Mouse (Mus musculus): ENCODE data around the gene Nckap5. TPM values are rescaled to one million over a fixed set of nuclear protein-coding genes. Genes with fewer than 3 reads are reported as not detected.

Nckap5 gene
- polyA plus RNA-seq, 1 experiment from 2014 or later, result 22.1 TPM

- no peak overlapping the region for H3K4me3 ChIP-seq
- H3K27ac ChIP-seq, result no peak overlapping the region
- 93% methylated on average over 6 of the region's 6 CpGs for WGBS
- H3K4me1 ChIP-seq, result no peaks in the 10 kb centered on the region
- ATAC-seq, result no peak
- no peak overlapping the region for H3K9ac ChIP-seq
- no peaks in the 10 kb centered on the region for H3K36me3 ChIP-seq (ENCODE audit: poor library complexity, severe bottlenecking)
- no peaks in the 10 kb centered on the region for H3K9me3 ChIP-seq (replicated peaks)
- H3K4me2 ChIP-seq, result no peak overlapping the region
- no peaks in the 10 kb centered on the region for H3K27me3 ChIP-seq
Measured at GRCm38 (mm10) chr1:126159287-126159686, 671.3 kb downstream of the Nckap5 start.

- Histone ChIP-seq H3K36me3 (ENCODE audit: poor library complexity, severe bottlenecking) (no peaks in the 10 kb centered on the region), H3K4me1 (0 out of 2 replicates have a peak, but pooled peaks cover 8% of the 10 kb centered on the region), H3K9me3 (replicated peaks) (no peaks in the 10 kb centered on the region), H3K9ac (no peak overlapping the region), H3K27me3 (no peaks in the 10 kb centered on the region), H3K4me2 (no peak overlapping the region), H3K4me3 (no peak overlapping the region), H3K27ac (no peak overlapping the region)
- ATAC-seq, result no peak
- 74% methylated on average over 5 of the region's 5 CpGs for WGBS
Measured at GRCm38 (mm10) chr1:126155816-126156215, 674.8 kb downstream of the Nckap5 start.

- peak; percentile 80 for ATAC-seq
- H3K36me3 ChIP-seq (ENCODE audit: poor library complexity, severe bottlenecking), result no peaks in the 10 kb centered on the region
- H3K9ac ChIP-seq, result no peak overlapping the region
- 0 out of 2 replicates have a peak, but pooled peaks cover 8% of the 10 kb centered on the region for H3K4me1 ChIP-seq
- H3K27ac ChIP-seq, result peak overlapping the region; percentile 72
- H3K4me2 ChIP-seq, result no peak overlapping the region
- 74% methylated on average over 6 of the region's 6 CpGs for WGBS
- no peaks in the 10 kb centered on the region for H3K9me3 ChIP-seq (replicated peaks)
- no peaks in the 10 kb centered on the region for H3K27me3 ChIP-seq
- H3K4me3 ChIP-seq, result no peak overlapping the region
Measured at GRCm38 (mm10) chr1:126153516-126154234, 676.9 kb downstream of the Nckap5 start.

GRCm38 (mm10) chr1:126152217-126152616 is 678.4 kb downstream of the Nckap5 start:
- Histone ChIP-seq H3K9me3 (replicated peaks) (no peaks in the 10 kb centered on the region), H3K9ac (no peak overlapping the region), H3K4me3 (no peak overlapping the region), H3K36me3 (ENCODE audit: poor library complexity, severe bottlenecking) (no peaks in the 10 kb centered on the region), H3K4me1 (0 out of 2 replicates have a peak, but pooled peaks cover 8% of the 10 kb centered on the region), H3K4me2 (no peak overlapping the region), H3K27ac (no peak overlapping the region), H3K27me3 (no peaks in the 10 kb centered on the region)
- peak; percentile 12; the same call in 1 of the 2 replicates for ATAC-seq
- 83% methylated on average over 6 of the region's 6 CpGs for WGBS

- no peak overlapping the region for H3K4me3 ChIP-seq
- H3K27me3 ChIP-seq, result no peaks in the 10 kb centered on the region
- no peaks in the 10 kb centered on the region for H3K9me3 ChIP-seq (replicated peaks)
- ATAC-seq, result no peak
- 0 out of 2 replicates have a peak, but pooled peaks cover 8% of the 10 kb centered on the region for H3K4me1 ChIP-seq
- no peak overlapping the region for H3K27ac ChIP-seq
- H3K36me3 ChIP-seq (ENCODE audit: poor library complexity, severe bottlenecking), result no peaks in the 10 kb centered on the region
- H3K9ac ChIP-seq, result no peak overlapping the region
- no peak overlapping the region for H3K4me2 ChIP-seq
Measured at GRCm38 (mm10) chr1:126149966-126150365, 680.6 kb downstream of the Nckap5 start.

GRCm38 (mm10) chr1:126135717-126136116 is 694.9 kb downstream of the Nckap5 start:
- no peak overlapping the region for H3K4me2 ChIP-seq
- no peaks in the 10 kb centered on the region for H3K36me3 ChIP-seq (ENCODE audit: poor library complexity, severe bottlenecking)
- H3K9ac ChIP-seq, result no peak overlapping the region
- no peak for ATAC-seq
- H3K9me3 ChIP-seq (replicated peaks), result no peaks in the 10 kb centered on the region
- H3K27ac ChIP-seq, result no peak overlapping the region
- H3K27me3 ChIP-seq, result no peaks in the 10 kb centered on the region
- WGBS, result 81% methylated on average over 3 of the region's 3 CpGs
- no peak overlapping the region for H3K4me3 ChIP-seq
- no peaks in the 10 kb centered on the region for H3K4me1 ChIP-seq

- Histone ChIP-seq H3K9ac (no peak overlapping the region), H3K4me3 (no peak overlapping the region), H3K27ac (no peak overlapping the region), H3K9me3 (replicated peaks) (no peaks in the 10 kb centered on the region), H3K4me1 (peaks cover 8% of the 10 kb centered on the region), H3K36me3 (ENCODE audit: poor library complexity, severe bottlenecking) (no peaks in the 10 kb centered on the region), H3K27me3 (no peaks in the 10 kb centered on the region), H3K4me2 (no peak overlapping the region)
- 93% methylated on average over 2 of the region's 2 CpGs for WGBS
- ATAC-seq, result no peak
Measured at GRCm38 (mm10) chr1:126132316-126132715, 698.3 kb downstream of the Nckap5 start.

- no peak overlapping the region for H3K27ac ChIP-seq
- no peak overlapping the region for H3K4me2 ChIP-seq
- H3K9me3 ChIP-seq (replicated peaks), result no peaks in the 10 kb centered on the region
- H3K4me1 ChIP-seq, result peaks cover 8% of the 10 kb centered on the region
- H3K4me3 ChIP-seq, result no peak overlapping the region
- H3K27me3 ChIP-seq, result no peaks in the 10 kb centered on the region
- no peaks in the 10 kb centered on the region for H3K36me3 ChIP-seq (ENCODE audit: poor library complexity, severe bottlenecking)
- ATAC-seq, result no peak
- WGBS, result 20% methylated on average over 1 of the region's 1 CpGs
- no peak overlapping the region for H3K9ac ChIP-seq
Measured at GRCm38 (mm10) chr1:126129129-126129528, 701.5 kb downstream of the Nckap5 start.

GRCm38 (mm10) chr1:126123111-126123510 is 707.5 kb downstream of the Nckap5 start:
- WGBS, result 66% methylated on average over 5 of the region's 5 CpGs

GRCm38 (mm10) chr1:126120506-126120905 is 710.1 kb downstream of the Nckap5 start:
- no peak overlapping the region for H3K4me3 ChIP-seq
- no peak overlapping the region for H3K4me2 ChIP-seq
- H3K4me1 ChIP-seq, result peaks cover 10% of the 10 kb centered on the region
- ATAC-seq, result 0 out of 2 replicates have a peak, but pooled peaks have one; percentile 41
- no peaks in the 10 kb centered on the region for H3K9me3 ChIP-seq (replicated peaks)
- 13% methylated on average over 8 of the region's 8 CpGs for WGBS
- no peak overlapping the region for H3K9ac ChIP-seq
- H3K27ac ChIP-seq, result no peak overlapping the region
- H3K36me3 ChIP-seq (ENCODE audit: poor library complexity, severe bottlenecking), result 0 out of 2 replicates have a peak, but pooled peaks cover 6% of the 10 kb centered on the region
- H3K27me3 ChIP-seq, result no peaks in the 10 kb centered on the region

More at GRCm38 (mm10) chr1:126123111-126123510, 707.5 kb downstream of the Nckap5 start:
- Histone ChIP-seq H3K36me3 (ENCODE audit: poor library complexity, severe bottlenecking) (0 out of 2 replicates have a peak, but pooled peaks cover 6% of the 10 kb centered on the region), H3K9me3 (replicated peaks) (no peaks in the 10 kb centered on the region), H3K4me2 (no peak overlapping the region), H3K9ac (no peak overlapping the region), H3K27ac (no peak overlapping the region), H3K4me1 (peaks cover 10% of the 10 kb centered on the region), H3K4me3 (no peak overlapping the region), H3K27me3 (no peaks in the 10 kb centered on the region)
- no peak for ATAC-seq

GRCm38 (mm10) chr1:126116034-126116433 is 714.6 kb downstream of the Nckap5 start:
- H3K4me3 ChIP-seq, result no peak overlapping the region
- H3K27me3 ChIP-seq, result no peaks in the 10 kb centered on the region
- no peak overlapping the region for H3K9ac ChIP-seq
- no peaks in the 10 kb centered on the region for H3K36me3 ChIP-seq (ENCODE audit: poor library complexity, severe bottlenecking)
- H3K27ac ChIP-seq, result no peak overlapping the region
- H3K4me1 ChIP-seq, result peaks cover 9% of the 10 kb centered on the region
- H3K4me2 ChIP-seq, result no peak overlapping the region
- H3K9me3 ChIP-seq (replicated peaks), result no peaks in the 10 kb centered on the region
- no peak for ATAC-seq
- WGBS, result 84% methylated on average over 3 of the region's 3 CpGs

- no peaks in the 10 kb centered on the region for H3K9me3 ChIP-seq (replicated peaks)
- no peak overlapping the region for H3K27ac ChIP-seq
- H3K27me3 ChIP-seq, result no peaks in the 10 kb centered on the region
- no peak overlapping the region for H3K9ac ChIP-seq
- H3K4me3 ChIP-seq, result no peak overlapping the region
- H3K4me1 ChIP-seq, result peaks cover 16% of the 10 kb centered on the region
- WGBS, result 35% methylated on average over 3 of the region's 3 CpGs
- no peak overlapping the region for H3K4me2 ChIP-seq
- H3K36me3 ChIP-seq (ENCODE audit: poor library complexity, severe bottlenecking), result peaks cover 10% of the 10 kb centered on the region; the same call in 1 of the 2 replicates
- ATAC-seq, result no peak
Measured at GRCm38 (mm10) chr1:126105673-126106256, 724.8 kb downstream of the Nckap5 start.

All from forebrain, embryonic 13.5 days (tissue).